Mouse (Mus musculus) gastrocnemius, postnatal 36 days (tissue): ENCODE data around the gene Smyd3. TPM values are rescaled to one million over a fixed set of nuclear protein-coding genes. Genes with fewer than 3 reads are reported as not detected.

Source experiments
- DNase-seq, 2 experiments: peaks; one replicate each; pipeline ENCODE4 v3.0.0; 2022
- intact Hi-C: fragments of 180-260 bp; cut with DNase I; formaldehyde crosslinking; loops from one replicate; pipeline ENCODE4 v1.15.1; 2025
- total RNA-seq, 2 experiments: library from RNA; stranded (reverse); gene quantifications; 2 replicates each; pipeline ENCODE4 v1.2.3; 2021

Smyd3 gene
- total RNA-seq, 2 experiments from 2014 or later: 3.4 to 4.6 TPM

- DNase-seq: no peak
- intact Hi-C loops: no loop called here
These were observed 420.8 kb downstream of the Smyd3 start for GRCm38 (mm10) chr1:179096993-179097392.

DNA sequence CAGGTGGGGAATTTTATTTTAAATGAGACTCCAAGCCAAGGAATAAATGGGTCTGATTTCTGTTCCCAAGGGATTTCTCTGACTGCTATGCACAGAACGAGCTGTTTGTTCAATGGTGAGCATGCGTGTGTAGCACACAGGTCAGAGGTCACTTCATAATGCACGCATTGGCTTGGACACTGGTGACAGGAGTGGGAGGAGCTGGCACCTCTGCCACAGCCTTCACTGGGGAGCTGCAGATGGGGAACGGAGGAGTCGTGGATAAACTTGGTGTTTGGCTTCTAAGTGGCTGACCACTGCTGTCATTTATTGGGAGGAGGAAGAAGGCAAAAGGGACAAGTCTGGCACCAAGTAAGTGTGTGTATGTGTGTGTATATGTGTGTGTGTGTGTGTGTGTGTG lies 421.5 kb downstream of the Smyd3 start:
- intact Hi-C loops: no loop called here

DNA sequence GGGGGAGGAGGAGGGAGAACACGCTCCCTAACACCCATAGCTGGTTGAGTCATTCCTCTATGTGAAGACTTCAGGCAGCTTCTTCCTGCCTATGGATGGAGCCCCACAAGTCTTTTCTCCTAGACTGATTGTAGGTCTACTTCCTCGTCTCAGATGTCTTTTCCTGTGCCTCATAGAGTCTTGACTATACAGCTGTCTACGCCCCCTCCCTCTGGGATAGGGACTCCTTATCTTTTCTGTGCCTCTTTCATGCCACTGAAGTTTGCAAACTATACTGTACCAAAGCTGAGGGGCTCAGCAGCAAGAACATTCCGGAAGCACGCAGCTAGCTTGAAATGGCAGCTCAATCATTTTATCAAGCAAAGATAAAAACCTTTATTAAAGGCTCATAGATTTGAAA lies 428.7 kb downstream of the Smyd3 start:
- intact Hi-C loops: no loop called here
- no peak for DNase-seq

More for the DNA sequence above, 421.5 kb downstream of the Smyd3 start:
- DNase-seq: no peak

DNA sequence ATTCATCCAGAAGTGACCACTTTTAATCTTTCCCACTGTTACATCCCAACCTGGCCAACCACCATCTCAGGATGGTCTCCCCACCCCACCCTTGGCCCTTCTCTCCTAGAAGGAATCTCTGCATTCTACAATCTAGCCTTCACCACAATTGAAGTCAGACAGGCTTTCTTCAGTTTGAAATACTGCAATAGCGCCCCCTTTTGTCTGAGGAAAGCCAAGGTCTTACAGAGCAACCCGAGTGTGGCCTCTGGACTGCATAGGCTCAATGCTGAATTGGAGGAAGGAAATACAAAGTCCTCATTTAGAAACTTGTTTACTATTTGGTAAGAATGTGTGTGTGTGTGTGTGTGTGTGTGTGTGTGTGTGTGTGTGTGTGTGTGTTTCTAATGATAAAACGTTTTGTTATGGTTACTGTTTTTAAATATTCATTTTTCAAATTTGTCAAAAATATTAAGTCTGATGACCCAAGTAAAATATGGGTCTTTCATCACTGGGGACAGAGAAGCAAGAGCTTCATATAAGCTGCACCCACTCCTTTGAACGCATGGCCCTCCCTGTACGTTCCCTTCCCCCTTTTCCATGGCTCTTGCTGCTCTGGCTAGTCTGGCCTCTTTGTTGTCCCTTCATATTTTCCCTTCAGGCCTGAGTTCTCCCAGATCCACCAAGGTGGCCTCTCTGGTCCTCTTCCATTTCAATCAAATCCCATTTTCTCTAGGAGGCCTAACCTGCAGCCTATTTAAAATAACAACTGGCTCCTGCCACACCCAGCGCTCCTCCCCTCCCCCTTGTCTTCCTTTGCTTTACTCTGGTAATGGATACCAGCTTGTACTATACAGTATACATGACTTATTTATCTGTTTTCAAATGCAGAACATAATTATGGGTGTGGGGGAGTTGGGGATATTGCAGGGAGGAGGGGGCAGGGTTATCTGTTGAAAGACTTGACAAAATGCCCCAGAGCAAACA lies 430.5 kb downstream of the Smyd3 start:
- DNase-seq: no peak
- intact Hi-C loops: no loop called here

DNA sequence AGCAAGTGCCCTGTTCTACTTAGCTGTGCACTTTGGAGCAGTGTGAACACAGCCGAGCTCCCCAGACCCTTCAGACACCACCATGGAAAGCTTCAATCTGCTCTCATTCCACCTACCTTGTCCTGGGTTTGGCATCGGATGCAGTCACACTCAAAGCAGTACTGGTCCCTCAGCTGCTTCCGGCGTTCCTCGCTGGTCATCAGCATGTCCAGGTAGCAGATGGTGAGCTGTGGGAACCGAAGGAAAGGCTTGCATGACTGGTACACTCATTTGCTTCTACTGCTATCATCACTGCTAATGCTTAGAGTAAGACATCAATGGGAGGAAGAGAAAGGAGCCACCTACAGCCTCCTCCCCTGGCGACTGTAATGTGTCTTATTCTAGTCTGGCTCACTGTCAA lies 431.6 kb downstream of the Smyd3 start:
- intact Hi-C loops: no loop called here
- no peak for DNase-seq

- intact Hi-C loops: no loop called here
These were observed 434.7 kb downstream of the Smyd3 start for GRCm38 (mm10) chr1:179083098-179083497.

DNA sequence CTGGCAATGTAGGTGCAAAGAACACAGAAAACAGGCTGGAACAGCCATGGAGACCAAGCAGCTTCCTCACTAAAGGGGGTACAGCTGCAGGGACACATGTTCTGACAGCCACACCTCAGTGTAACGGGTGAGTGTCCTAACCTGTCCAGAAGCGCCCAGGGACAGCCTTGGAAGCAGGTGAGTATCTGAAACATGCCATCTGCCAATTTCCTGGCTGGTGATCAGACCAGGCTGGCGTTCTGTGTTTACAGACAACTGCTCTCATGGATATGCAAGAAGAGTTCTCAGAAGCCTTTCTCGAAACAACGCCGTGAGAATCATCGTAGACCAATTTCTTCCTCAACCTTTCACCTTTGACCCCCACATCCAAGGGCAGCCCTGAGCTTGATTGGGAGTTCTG lies 444.0 kb downstream of the Smyd3 start:
- no peak for DNase-seq
- intact Hi-C loops: no loop called here

More at GRCm38 (mm10) chr1:179083098-179083497, 434.7 kb downstream of the Smyd3 start:
- no peak for DNase-seq

DNA sequence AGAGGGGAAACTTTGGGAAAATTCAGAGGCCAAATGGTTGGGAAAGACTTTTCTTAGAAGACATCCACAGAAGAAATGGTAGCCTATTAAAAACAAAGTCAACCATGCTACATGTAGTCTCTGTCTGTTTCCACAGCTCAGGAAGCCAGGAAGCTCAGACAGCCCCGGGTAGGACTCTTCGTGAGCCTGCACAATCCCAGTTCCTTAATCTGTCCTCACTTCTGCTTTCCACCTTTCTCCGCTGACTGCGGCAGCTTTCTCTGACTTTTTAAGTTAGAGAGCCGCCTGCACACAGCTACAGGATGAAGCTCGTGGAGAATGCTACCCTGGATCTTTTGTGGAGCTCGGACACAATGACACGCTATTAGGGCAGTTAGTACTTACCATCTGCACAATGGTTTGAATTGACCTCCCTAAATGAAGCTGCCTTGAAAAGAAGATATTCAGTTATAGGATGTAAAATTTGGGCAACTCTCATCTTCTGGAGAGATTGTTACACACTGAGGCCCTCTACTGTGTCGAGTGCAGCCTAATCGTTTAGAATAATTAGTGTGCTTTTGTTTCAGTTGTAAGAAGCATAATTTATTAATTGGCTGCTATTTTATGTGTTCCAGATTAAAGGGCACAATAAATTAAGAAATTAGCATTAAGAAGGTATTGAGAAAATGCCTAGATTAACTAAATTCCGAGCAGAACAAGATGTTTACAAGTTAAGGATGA lies 444.7 kb downstream of the Smyd3 start:
- DNase-seq: no peak
- intact Hi-C loops: no loop called here

GRCm38 (mm10) chr1:179072406-179072805 lies 445.4 kb downstream of the Smyd3 start:
- no peak for DNase-seq
- intact Hi-C loops: no loop called here

GRCm38 (mm10) chr1:179068990-179069389 lies 448.9 kb downstream of the Smyd3 start:
- intact Hi-C loops: no loop called here
- DNase-seq: no peak

GRCm38 (mm10) chr1:179065294-179065601 lies 452.6 kb downstream of the Smyd3 start:
- intact Hi-C loops: no loop called here
- no peak for DNase-seq

DNA sequence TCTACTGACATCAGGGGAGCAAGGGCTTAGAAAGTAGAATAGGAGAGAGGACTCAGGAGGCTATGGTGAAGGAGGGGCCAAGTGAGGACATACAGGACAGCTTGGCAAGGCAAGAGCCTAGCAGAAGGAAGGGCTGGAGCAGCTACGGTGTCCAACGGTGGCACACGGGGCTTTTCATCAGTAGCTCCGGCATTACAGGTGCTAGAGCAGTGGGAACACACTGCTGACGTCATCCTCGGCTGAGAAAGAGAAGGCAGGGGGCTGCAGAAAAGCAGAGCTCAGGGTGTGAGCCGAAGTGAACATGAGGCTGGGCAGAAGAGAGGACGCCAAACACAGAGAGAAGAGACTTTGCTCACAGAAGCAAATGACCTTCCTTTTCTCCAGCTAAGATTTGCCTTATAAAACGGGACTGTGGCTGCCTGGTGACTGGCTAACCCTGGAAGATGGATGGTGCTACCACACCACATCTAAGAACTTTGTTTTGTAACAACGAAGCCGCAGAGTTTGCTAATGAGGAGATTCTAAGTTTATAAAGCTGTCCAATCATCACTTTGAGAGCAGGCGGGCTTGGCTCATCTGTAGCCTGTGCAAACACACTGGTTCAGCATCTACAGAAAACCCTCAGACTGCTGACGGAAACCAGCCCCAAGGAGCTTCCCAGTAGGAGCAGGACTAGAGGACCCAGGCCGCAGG lies 453.1 kb downstream of the Smyd3 start:
- DNase-seq: no peak
- intact Hi-C loops: no loop called here

- intact Hi-C loops: no loop called here
- DNase-seq: no peak
These were observed 456.1 kb downstream of the Smyd3 start for GRCm38 (mm10) chr1:179061759-179062168.

- no peak for DNase-seq
- intact Hi-C loops: no loop called here
These were observed 456.8 kb downstream of the Smyd3 start for GRCm38 (mm10) chr1:179061053-179061452.

DNA sequence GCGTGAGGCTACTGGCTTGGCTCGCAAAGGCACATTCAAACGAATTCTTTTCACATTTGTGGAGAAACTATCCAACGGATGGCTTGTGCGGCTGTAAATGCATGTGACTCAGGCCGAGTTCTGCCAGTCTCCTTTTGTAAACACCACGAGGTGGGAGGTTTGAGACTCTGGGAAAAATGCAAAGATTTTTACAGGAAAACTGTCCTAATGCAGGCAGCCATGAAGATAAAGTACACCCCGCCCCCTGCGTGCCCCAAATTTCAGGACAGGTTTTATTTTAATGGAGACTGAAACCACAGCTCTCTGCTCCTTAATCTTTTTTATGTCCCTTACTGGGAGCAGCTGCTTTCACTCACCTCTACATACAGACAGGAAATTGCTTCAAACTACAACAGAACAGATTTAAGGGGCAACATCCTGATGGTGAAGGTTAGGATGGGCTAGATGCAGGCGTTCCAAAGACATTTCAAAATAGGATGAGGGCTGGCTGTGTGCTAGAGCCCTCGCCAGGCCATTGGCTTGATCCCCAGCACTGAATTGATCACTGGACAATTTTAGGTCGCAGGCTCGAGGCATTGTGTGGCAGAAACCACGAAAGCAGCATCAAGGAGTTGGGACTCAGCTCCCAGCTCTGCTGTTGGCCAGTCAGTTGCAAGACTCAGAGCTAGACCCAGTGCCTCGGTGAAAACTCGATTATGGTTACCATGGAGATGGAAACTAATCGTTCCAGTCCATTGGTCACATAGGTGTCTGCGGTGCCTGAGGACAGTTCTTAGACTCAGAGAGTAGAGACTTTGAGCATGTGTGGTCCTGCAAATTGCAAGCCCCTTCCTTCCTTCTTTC lies 457.5 kb downstream of the Smyd3 start:
- intact Hi-C loops: no loop called here
- DNase-seq: no peak

- intact Hi-C loops: no loop called here
These were observed 458.3 kb downstream of the Smyd3 start for GRCm38 (mm10) chr1:179059286-179060112.

DNA sequence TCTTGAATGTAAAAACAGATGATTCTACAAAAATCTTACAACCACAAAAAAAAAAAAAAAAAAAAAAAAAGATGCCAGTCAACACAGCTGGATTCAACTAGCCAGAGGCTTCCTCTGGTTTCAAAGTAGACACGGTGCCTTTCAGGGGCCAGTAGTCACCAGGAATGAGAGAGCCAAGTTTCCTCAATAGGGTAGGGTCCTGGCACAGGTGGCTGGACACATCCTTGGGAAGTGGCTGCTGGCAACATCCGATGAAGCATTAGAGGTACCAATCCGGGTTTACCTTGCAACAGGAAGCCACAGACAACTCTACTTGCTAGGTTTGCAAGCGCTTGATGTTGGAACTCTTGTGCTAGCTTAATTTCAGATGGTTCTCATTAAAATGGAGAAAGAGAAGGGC lies 459.2 kb downstream of the Smyd3 start:
- no peak for DNase-seq
- intact Hi-C loops: no loop called here

More at GRCm38 (mm10) chr1:179059286-179060112, 458.3 kb downstream of the Smyd3 start:
- no peak for DNase-seq

- intact Hi-C loops: no loop called here
- no peak for DNase-seq
These were observed 462.1 kb downstream of the Smyd3 start for GRCm38 (mm10) chr1:179055760-179056159.

DNA sequence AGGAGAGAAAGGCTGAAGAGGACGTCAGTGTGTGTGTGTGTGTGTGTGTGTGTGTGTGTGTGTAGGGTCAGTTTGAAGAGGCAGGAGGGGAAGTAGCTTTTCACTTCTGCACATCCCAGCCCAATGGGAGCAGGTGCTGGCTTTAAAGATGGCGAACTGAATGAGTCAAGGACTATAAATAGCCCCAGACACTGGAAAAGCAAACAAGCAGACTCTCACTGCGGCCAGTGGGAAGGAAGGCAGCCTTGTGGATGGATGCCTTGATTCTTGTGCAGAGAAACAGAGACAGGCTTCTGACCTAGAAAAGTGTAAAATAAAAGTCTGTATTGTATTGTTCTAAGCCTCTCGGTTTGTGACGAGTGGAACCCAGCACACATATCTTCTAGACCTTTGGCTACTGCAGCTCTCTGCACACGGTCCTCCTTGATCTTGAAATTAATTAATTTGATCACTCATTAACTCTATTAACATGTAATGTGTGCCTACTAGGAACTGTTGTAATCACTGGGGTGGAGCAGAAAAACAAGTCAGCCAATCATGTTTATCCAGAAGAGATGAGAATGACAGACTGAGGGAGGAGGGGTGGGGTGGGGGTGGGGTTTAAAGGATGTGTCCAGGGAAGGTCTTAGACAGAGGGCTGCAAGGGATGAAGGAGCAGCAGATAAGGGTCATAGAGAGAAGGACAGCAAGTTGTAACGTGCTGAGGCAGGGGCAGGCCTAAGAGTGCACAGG lies 463.3 kb downstream of the Smyd3 start:
- no peak for DNase-seq
- intact Hi-C loops: no loop called here
